ENCODE assay signal across 8 mouse cellular contexts in genomic region chr1:192107352-192107751, GRCm38 (mm10). TPM values are rescaled to one million over a fixed set of nuclear protein-coding genes. Genes with fewer than 3 reads are reported as not detected.
A peak's percentile ranks its signal among the peaks of the same experiment; 100 is the strongest.
DNase-seq lines count a peak whose midpoint lies in the region; ATAC-seq lines count a peak whose summit lies in the region.

No protein-coding gene starts in this region.

- peaks cover 46% of the 10 kb centered on the region for H3K36me3 ChIP-seq in midbrain, embryonic 10.5 days
- H3K36me3 ChIP-seq in midbrain, embryonic 16.5 days (ENCODE audit: control insufficient read depth, insufficient read depth, low read length), result peaks cover 11% of the 10 kb centered on the region
- H3K36me3 ChIP-seq in neural tube, embryonic 15.5 days, result peaks cover 46% of the 10 kb centered on the region

- no peak for ATAC-seq in midbrain, embryonic 16.5 days
- ATAC-seq in erythroblast, adult 5-6 weeks (replicated peaks; ENCODE audit: low FRiP score, poor library complexity, severe bottlenecking), result peak; percentile 79
- ATAC-seq in neural tube, embryonic 15.5 days (ENCODE audit: low FRiP score), result peak; percentile 72

- no peaks in the 10 kb centered on the region for H3K27me3 ChIP-seq in midbrain, embryonic 10.5 days (ENCODE audit: low read depth, poor library complexity, severe bottlenecking)
- H3K27me3 ChIP-seq in midbrain, embryonic 16.5 days (ENCODE audit: control insufficient read depth, insufficient read depth, low read depth, low read length), result no peaks in the 10 kb centered on the region
- no peaks in the 10 kb centered on the region for H3K27me3 ChIP-seq in neural tube, embryonic 15.5 days (replicated peaks)

- no peak overlapping the region for H3K4me2 ChIP-seq in midbrain, embryonic 16.5 days (ENCODE audit: low read length)
- no peak overlapping the region for H3K4me2 ChIP-seq in neural tube, embryonic 15.5 days

- H3K9me3 ChIP-seq in midbrain, embryonic 10.5 days (replicated peaks), result no peaks in the 10 kb centered on the region
- H3K9me3 ChIP-seq in midbrain, embryonic 16.5 days (replicated peaks; ENCODE audit: control insufficient read depth, low read length, poor library complexity, severe bottlenecking), result no peaks in the 10 kb centered on the region
- H3K9me3 ChIP-seq in neural tube, embryonic 15.5 days (replicated peaks), result no peaks in the 10 kb centered on the region

- no peak overlapping the region for H3K27ac ChIP-seq in midbrain, embryonic 10.5 days (replicated peaks)
- no peak overlapping the region for H3K27ac ChIP-seq in midbrain, embryonic 16.5 days (ENCODE audit: low read length)
- H3K27ac ChIP-seq in neural tube, embryonic 15.5 days (replicated peaks), result no peak overlapping the region

- peak; percentile 45 for DNase-seq in adrenal gland, postnatal 14 days
- DNase-seq in adrenal gland, adult 8-10 months, result no peak
- DNase-seq in midbrain, embryonic 10.5 days (ENCODE audit: low spot score), result peak; percentile 13
- DNase-seq in kidney, postnatal 36 days, result peak; percentile 59 to 60
- no peak for DNase-seq in layer of hippocampus, adult 8-10 months (ENCODE audit: low spot score in 2 of 2)

- H3K4me1 ChIP-seq in midbrain, embryonic 10.5 days, result no peaks in the 10 kb centered on the region
- H3K4me1 ChIP-seq in midbrain, embryonic 16.5 days (ENCODE audit: control insufficient read depth, insufficient read depth, low read length), result no peaks in the 10 kb centered on the region
- H3K4me1 ChIP-seq in neural tube, embryonic 15.5 days, result no peaks in the 10 kb centered on the region

- 22% methylated on average over 2 of the region's 2 CpGs for WGBS in midbrain, embryonic 10.5 days
- 11% methylated on average over 2 of the region's 2 CpGs for WGBS in midbrain, embryonic 16.5 days
- 23% methylated on average over 2 of the region's 2 CpGs for WGBS in neural tube, embryonic 15.5 days

- H3K4me3 ChIP-seq in midbrain, embryonic 10.5 days, result no peak overlapping the region
- H3K4me3 ChIP-seq in midbrain, embryonic 16.5 days (ENCODE audit: low read depth, low read length), result no peak overlapping the region
- H3K4me3 ChIP-seq in neural tube, embryonic 15.5 days (replicated peaks), result no peak overlapping the region

- H3K9ac ChIP-seq in midbrain, embryonic 16.5 days (ENCODE audit: low read depth, low read length), result no peak overlapping the region
- no peak overlapping the region for H3K9ac ChIP-seq in neural tube, embryonic 15.5 days (replicated peaks)

RNA-seq across cellular contexts. Expression of gene Traf5, which starts 15.0 kb away (rescaled TPM):
- total RNA-seq in adrenal gland, postnatal 14 days (2021), result 6.9 and 13.4 TPM in 2 replicates
- 10 to 100 TPM in 1 of 4 experiments, 1 to 10 TPM in 3; 4.5 to 15.4 (median 7.7) TPM for total RNA-seq in adrenal gland, adult 8-10 months (2022)
- 3.3 and 3.6 TPM in 2 replicates for polyA plus RNA-seq in midbrain, embryonic 10.5 days (2016; fragmentation: Nextera tagmentation; extraction: Ambion mirVana)
- 1.6 and 2.7 TPM in 2 replicates for polyA plus RNA-seq in midbrain, embryonic 16.5 days (2015; fragmentation: Nextera tagmentation; extraction: Ambion mirVana)
- 8.2 TPM in 1 of 2 replicates, not detected in the other for total RNA-seq in erythroblast, adult 5-6 weeks (2015; ENCODE audit: low replicate concordance)
- 1.5 and 2.6 TPM in 2 replicates for total RNA-seq in erythroblast, adult 5-6 weeks (2017; ENCODE audit: low replicate concordance)
- 1.7 and 5.8 TPM in 2 replicates for polyA plus RNA-seq in neural tube, embryonic 15.5 days (2015; fragmentation: Nextera tagmentation; extraction: Ambion mirVana)
- total RNA-seq in layer of hippocampus, adult 8-10 months (2022), result 1 to 10 TPM; 1.8 to 6.8 (median 5.4) TPM

RNA-seq across cellular contexts. Expression of gene Rcor3, which starts 30.5 kb away (rescaled TPM):
- 26.9 and 32.8 TPM in 2 replicates for total RNA-seq in adrenal gland, postnatal 14 days (2021)
- 10 to 100 TPM; 22.5 to 35.7 (median 28.8) TPM for total RNA-seq in adrenal gland, adult 8-10 months (2022)
- polyA plus RNA-seq in midbrain, embryonic 10.5 days (2016; fragmentation: Nextera tagmentation; extraction: Ambion mirVana), result 16.0 and 19.0 TPM in 2 replicates
- polyA plus RNA-seq in midbrain, embryonic 16.5 days (2015; fragmentation: Nextera tagmentation; extraction: Ambion mirVana), result 36.3 and 40.4 TPM in 2 replicates
- 7.5 and 12.5 TPM in 2 replicates for total RNA-seq in erythroblast, adult 5-6 weeks (2015; ENCODE audit: low replicate concordance)
- total RNA-seq in erythroblast, adult 5-6 weeks (2017; ENCODE audit: low replicate concordance), result 10.8 and 41.0 TPM in 2 replicates
- polyA plus RNA-seq in neural tube, embryonic 15.5 days (2015; fragmentation: Nextera tagmentation; extraction: Ambion mirVana), result 36.0 and 38.3 TPM in 2 replicates
- total RNA-seq in layer of hippocampus, adult 8-10 months (2022), result 10 to 100 TPM; 47.3 to 58.1 (median 49.5) TPM

Comparison
In these comparisons a context has a peak if more than half of its experiments do, and no peak if none do; other contexts are left out.
1. DNase-seq: peak in adrenal gland, postnatal 14 days (single experiment), midbrain, embryonic 10.5 days (single experiment) and kidney, postnatal 36 days (2 of 2); none in adrenal gland, adult 8-10 months (single experiment) and layer of hippocampus, adult 8-10 months (0 of 2).